Mouse (Mus musculus): ENCODE results near the gene Lpar5.

GRCm38 (mm10) chr6:125104223-125104622 is 36.5 kb downstream of the Lpar5 start:
- TF ChIP-seq POLR2A (IDR thresholded peaks at IDR 0.05; ENCODE audit: insufficient read depth, low read length) = no peak
- no peak for TF ChIP-seq EP300 (IDR thresholded peaks at IDR 0.05; ENCODE audit: insufficient read depth, low read depth, low read length)
- no peak for TF ChIP-seq CTCF (IDR thresholded peaks at IDR 0.05; ENCODE audit: low read depth, low read length)
